Mouse (Mus musculus): Measurements from ENCODE around the gene Cxcr2. TPM values are rescaled to one million over a fixed set of nuclear protein-coding genes. Genes with fewer than 3 reads are reported as not detected.
A peak's percentile ranks its signal among the peaks of the same experiment; 100 is the strongest.

Gene Cxcr2
- polyA plus RNA-seq, 1 experiment from 2014 or later = 0.18 TPM

- no peak for DNase-seq (ENCODE audit: low spot score)
- Histone ChIP-seq H3K27ac (no peak overlapping the region), H3K9me3 (no peaks in the 10 kb centered on the region), H3K36me3 (no peaks in the 10 kb centered on the region), H3K4me1 (replicated peaks) (no peaks in the 10 kb centered on the region; the same call in 1 of the 2 replicates), H3K27me3 (ENCODE audit: insufficient read depth, poor library complexity, severe bottlenecking) (no peaks in the 10 kb centered on the region), H3K4me3 (no peak overlapping the region)
- whole genome bisulfite sequencing = 90% methylated on average over 8 of the region's 8 CpGs
Observed at GRCm38 (mm10) chr1:74208941-74209340, 55.2 kb downstream of the Cxcr2 start.

MicroRNA genes within 50 kb of the gene (microRNA counts, 519-probe panel; counts per million panel counts)
- microRNA mmu-miR-1928 = 1,255 counts per million, percentile 77 among the panel's probes with 10 or more counts

Other genes starting within 250 kb of the Cxcr2 start
- 15.1 and 15.3 TPM in 2 replicates for gene Tns1, start 29.5 kb upstream of the Cxcr2 start, polyA plus RNA-seq (2016; fragmentation: Nextera tagmentation; extraction: Ambion mirVana)
- gene Rufy4, start 28.4 kb upstream of the Cxcr2 start, polyA plus RNA-seq (2016; fragmentation: Nextera tagmentation; extraction: Ambion mirVana) = 0.31 and 0.37 TPM in 2 replicates
- not detected in 2 replicates for gene Cxcr1, start 40.6 kb downstream of the Cxcr2 start, polyA plus RNA-seq (2016; fragmentation: Nextera tagmentation; extraction: Ambion mirVana)
- 352 and 355 TPM in 2 replicates for gene Arpc2, start 82.1 kb downstream of the Cxcr2 start, polyA plus RNA-seq (2016; fragmentation: Nextera tagmentation; extraction: Ambion mirVana)
- 0.15 and 0.24 TPM in 2 replicates for gene Gpbar1, start 124.6 kb downstream of the Cxcr2 start, polyA plus RNA-seq (2016; fragmentation: Nextera tagmentation; extraction: Ambion mirVana)
- 238 and 248 TPM in 2 replicates for gene Aamp, start 130.7 kb downstream of the Cxcr2 start, polyA plus RNA-seq (2016; fragmentation: Nextera tagmentation; extraction: Ambion mirVana)
- 111 and 120 TPM in 2 replicates for gene Pnkd, start 130.9 kb downstream of the Cxcr2 start, polyA plus RNA-seq (2016; fragmentation: Nextera tagmentation; extraction: Ambion mirVana)
- gene Tmbim1, start 151.6 kb downstream of the Cxcr2 start, polyA plus RNA-seq (2016; fragmentation: Nextera tagmentation; extraction: Ambion mirVana) = 11.6 and 12.6 TPM in 2 replicates
- 0.37 and 1.4 TPM in 2 replicates for gene Catip, start 208.1 kb downstream of the Cxcr2 start, polyA plus RNA-seq (2016; fragmentation: Nextera tagmentation; extraction: Ambion mirVana)
- 1.8 and 3.0 TPM in 2 replicates for gene Slc11a1, start 221.2 kb downstream of the Cxcr2 start, polyA plus RNA-seq (2016; fragmentation: Nextera tagmentation; extraction: Ambion mirVana)
- gene Ctdsp1, start 237.5 kb downstream of the Cxcr2 start, polyA plus RNA-seq (2016; fragmentation: Nextera tagmentation; extraction: Ambion mirVana) = 34.3 and 35.7 TPM in 2 replicates

All from hindbrain, embryonic 10.5 days (tissue).